ENCODE assay signal across 19 mouse cellular contexts in the genomic region with DNA sequence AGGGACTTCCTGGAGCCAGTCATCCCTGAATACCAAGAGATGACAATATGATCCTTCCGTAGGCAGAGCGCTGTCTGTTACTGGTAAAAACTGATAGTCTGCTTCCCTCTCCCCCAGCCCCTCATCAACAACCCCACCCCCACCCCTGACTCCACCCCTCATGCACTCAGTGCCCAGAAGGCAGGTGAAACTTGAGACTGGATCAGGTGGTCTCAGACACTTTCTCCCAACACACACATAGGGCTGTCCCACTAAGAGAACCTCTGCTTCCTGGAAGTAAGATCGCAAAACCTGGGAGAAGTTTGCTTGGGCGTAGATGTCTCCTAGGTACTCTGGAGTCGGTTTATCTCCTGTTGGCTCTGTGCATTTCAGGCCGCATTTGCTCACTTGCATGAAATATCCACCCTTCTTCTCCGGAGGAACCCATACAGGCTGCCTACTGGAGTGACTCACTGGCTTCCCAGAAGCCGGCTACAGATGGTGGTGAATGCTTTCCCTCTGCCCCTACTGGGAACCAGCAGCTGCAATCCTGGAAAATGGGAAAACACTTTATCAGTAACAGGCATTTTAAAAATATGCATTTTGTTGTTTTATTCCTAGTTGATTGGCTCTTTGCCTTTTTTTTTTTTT. TPM values are rescaled to one million over a fixed set of nuclear protein-coding genes. Genes with fewer than 3 reads are reported as not detected.
DNase-seq lines count a peak whose midpoint lies in the region; ATAC-seq lines count a peak whose summit lies in the region.
"Had no signal": no experiment of that assay in that cellular context is flagged by ENCODE, and none has a peak within 500 bp of the region (broad histone marks: within the 10 kb centered on the region; RNA-seq: fewer than 3 reads in every experiment).

No protein-coding gene starts in this region.

- DNase-seq in embryonic facial prominence, embryonic 11.5 days (ENCODE audit: low spot score), result peak; percentile 24
- DNase-seq in embryonic facial prominence, embryonic 10.5 days (ENCODE audit: low spot score), result no peak
- DNase-seq in limb, embryonic 11.5 days (ENCODE audit: low spot score), result no peak
- no peak for DNase-seq in limb, embryonic 10.5 days (ENCODE audit: low spot score)
- DNase-seq in ZHBTc4 (ENCODE audit: low read depth, low spot score), result peak; percentile 42
- peak; percentile 24 to 41 for DNase-seq in layer of hippocampus, postnatal 36 days
- DNase-seq in ovary, adult 18-20 months (ENCODE audit: low spot score), result no peak
- DNase-seq in gastrocnemius, adult 18-20 months (ENCODE audit: low spot score), result no peak
- DNase-seq: adrenal gland, postnatal 25 days; cerebellum, adult 2 months; heart, postnatal 36 days; thymus, postnatal 14 days had no signal

- no peaks in the 10 kb centered on the region for H3K4me1 ChIP-seq in embryonic facial prominence, embryonic 11.5 days (ENCODE audit: control insufficient read depth, insufficient read depth, low read length)
- H3K4me1 ChIP-seq in embryonic facial prominence, embryonic 10.5 days, result peaks cover 6% of the 10 kb centered on the region
- 0 out of 2 replicates have a peak, but pooled peaks cover 3% of the 10 kb centered on the region for H3K4me1 ChIP-seq in limb, embryonic 11.5 days (ENCODE audit: control insufficient read depth, insufficient read depth, low read length)
- peaks cover 6% of the 10 kb centered on the region for H3K4me1 ChIP-seq in limb, embryonic 10.5 days
- H3K4me1 ChIP-seq: heart, embryonic 12.5 days; hindbrain, embryonic 15.5 days; midbrain, embryonic 12.5 days had no signal

- no peak overlapping the region for H3K9ac ChIP-seq in embryonic facial prominence, embryonic 11.5 days (replicated peaks; ENCODE audit: low read length)
- peak overlapping the region; percentile 17; the same call in 1 of the 2 replicates for H3K9ac ChIP-seq in limb, embryonic 11.5 days (ENCODE audit: low read length)
- H3K9ac ChIP-seq: embryonic facial prominence, embryonic 13.5 days; heart, embryonic 12.5 days; hindbrain, embryonic 15.5 days; midbrain, embryonic 12.5 days had no signal

- H3K27ac ChIP-seq in embryonic facial prominence, embryonic 11.5 days (replicated peaks; ENCODE audit: low read depth, low read length), result no peak overlapping the region
- H3K27ac ChIP-seq in embryonic facial prominence, embryonic 10.5 days (replicated peaks), result no peak overlapping the region
- no peak overlapping the region for H3K27ac ChIP-seq in limb, embryonic 11.5 days (replicated peaks; ENCODE audit: low read depth, low read length)
- H3K27ac ChIP-seq in limb, embryonic 10.5 days, result no peak overlapping the region
- H3K27ac ChIP-seq: embryonic facial prominence, embryonic 13.5 days; hindbrain, embryonic 15.5 days; kidney, postnatal 0 days; left cerebral cortex, adult 2 months; midbrain, embryonic 12.5 days had no signal

- no peak for ATAC-seq in embryonic facial prominence, embryonic 11.5 days (replicated peaks; ENCODE audit: insufficient number of reproducible peaks, low FRiP score, low TSS enrichment, low read depth)
- ATAC-seq in limb, embryonic 11.5 days (ENCODE audit: insufficient number of reproducible peaks, low FRiP score, low TSS enrichment, low read depth), result no peak
- ATAC-seq: intestine, embryonic 16.5 days had no signal

- WGBS in embryonic facial prominence, embryonic 11.5 days, result 55% methylated on average over 8 of the region's 8 CpGs
- 59% methylated on average over 8 of the region's 8 CpGs for WGBS in embryonic facial prominence, embryonic 10.5 days
- 52% methylated on average over 8 of the region's 8 CpGs for WGBS in limb, embryonic 11.5 days
- WGBS in limb, embryonic 10.5 days, result 57% methylated on average over 8 of the region's 8 CpGs

- no peak overlapping the region for H3K4me2 ChIP-seq in embryonic facial prominence, embryonic 11.5 days (ENCODE audit: low read depth, low read length)
- peak overlapping the region; percentile 20; the same call in 1 of the 2 replicates for H3K4me2 ChIP-seq in limb, embryonic 11.5 days (ENCODE audit: low read depth, severe bottlenecking)
- H3K4me2 ChIP-seq: embryonic facial prominence, embryonic 13.5 days; heart, embryonic 12.5 days; hindbrain, embryonic 15.5 days; midbrain, embryonic 12.5 days had no signal

- H3K9me3 ChIP-seq in embryonic facial prominence, embryonic 11.5 days (replicated peaks; ENCODE audit: control insufficient read depth, low read length), result no peaks in the 10 kb centered on the region
- H3K9me3 ChIP-seq in embryonic facial prominence, embryonic 10.5 days, result no peaks in the 10 kb centered on the region
- no peaks in the 10 kb centered on the region for H3K9me3 ChIP-seq in limb, embryonic 11.5 days (ENCODE audit: control insufficient read depth, low read length)
- no peaks in the 10 kb centered on the region for H3K9me3 ChIP-seq in limb, embryonic 10.5 days (replicated peaks)
- H3K9me3 ChIP-seq: embryonic facial prominence, embryonic 13.5 days; heart, embryonic 12.5 days; hindbrain, embryonic 15.5 days; midbrain, embryonic 12.5 days had no signal

- H3K4me3 ChIP-seq in embryonic facial prominence, embryonic 11.5 days (ENCODE audit: low read depth, low read length), result no peak overlapping the region
- H3K4me3 ChIP-seq in embryonic facial prominence, embryonic 10.5 days, result no peak overlapping the region
- no peak overlapping the region for H3K4me3 ChIP-seq in limb, embryonic 11.5 days (ENCODE audit: low read depth, low read length)
- no peak overlapping the region for H3K4me3 ChIP-seq in limb, embryonic 10.5 days
- H3K4me3 ChIP-seq: embryonic facial prominence, embryonic 13.5 days; heart, embryonic 12.5 days; hindbrain, embryonic 15.5 days; left cerebral cortex, adult 2 months; midbrain, embryonic 12.5 days had no signal

- no peaks in the 10 kb centered on the region for H3K27me3 ChIP-seq in embryonic facial prominence, embryonic 11.5 days (ENCODE audit: control insufficient read depth, insufficient read depth, low read length)
- 0 out of 2 replicates have a peak, but pooled peaks cover 4% of the 10 kb centered on the region for H3K27me3 ChIP-seq in embryonic facial prominence, embryonic 10.5 days (replicated peaks; ENCODE audit: low read depth, poor library complexity, severe bottlenecking)
- H3K27me3 ChIP-seq in limb, embryonic 11.5 days (ENCODE audit: control insufficient read depth, insufficient read depth, low read length), result no peaks in the 10 kb centered on the region
- no peaks in the 10 kb centered on the region for H3K27me3 ChIP-seq in limb, embryonic 10.5 days (ENCODE audit: low read depth, poor library complexity, severe bottlenecking)
- H3K27me3 ChIP-seq: embryonic facial prominence, embryonic 13.5 days; heart, embryonic 12.5 days; hindbrain, embryonic 15.5 days; midbrain, embryonic 12.5 days had no signal

- H3K36me3 ChIP-seq in embryonic facial prominence, embryonic 11.5 days (replicated peaks; ENCODE audit: control insufficient read depth, insufficient read depth, low read depth, low read length), result no peaks in the 10 kb centered on the region
- H3K36me3 ChIP-seq in embryonic facial prominence, embryonic 10.5 days (replicated peaks), result no peaks in the 10 kb centered on the region
- H3K36me3 ChIP-seq in limb, embryonic 11.5 days (ENCODE audit: control insufficient read depth, insufficient read depth, low read length), result no peaks in the 10 kb centered on the region
- no peaks in the 10 kb centered on the region for H3K36me3 ChIP-seq in limb, embryonic 10.5 days
- H3K36me3 ChIP-seq: embryonic facial prominence, embryonic 13.5 days; heart, embryonic 12.5 days; hindbrain, embryonic 15.5 days; midbrain, embryonic 12.5 days had no signal

RNA-seq across cellular contexts. Expression of a gene that starts 28.6 kb away (rescaled TPM):
- polyA plus RNA-seq in embryonic facial prominence, embryonic 11.5 days (2014; fragmentation: Nextera tagmentation; extraction: Ambion mirVana), result 6.5 and 6.7 TPM in 2 replicates
- polyA plus RNA-seq in embryonic facial prominence, embryonic 10.5 days (2016; fragmentation: Nextera tagmentation; extraction: Ambion mirVana), result 2.8 and 2.9 TPM in 2 replicates
- polyA plus RNA-seq in limb, embryonic 11.5 days (2014; fragmentation: Nextera tagmentation; extraction: Ambion mirVana), result 6.5 and 7.9 TPM in 2 replicates
- polyA plus RNA-seq in limb, embryonic 10.5 days (2016; fragmentation: Nextera tagmentation; extraction: Ambion mirVana), result 2.8 and 2.9 TPM in 2 replicates
- 10 to 100 TPM; 90.7 to 91.1 TPM for total RNA-seq in layer of hippocampus, postnatal 36 days (2021)
- total RNA-seq in gastrocnemius, adult 18-20 months (2021), result 100 to 1,000 TPM in 1 of 2 experiments, 10 to 100 TPM in 1; 97.7 to 101 TPM

Comparison
In these comparisons a context has a peak if more than half of its experiments do, and no peak if none do; other contexts are left out.
1. DNase-seq: peak in embryonic facial prominence, embryonic 11.5 days (single experiment), ZHBTc4 (single experiment) and layer of hippocampus, postnatal 36 days (2 of 2); none in embryonic facial prominence, embryonic 10.5 days (single experiment), limb, embryonic 11.5 days (single experiment), limb, embryonic 10.5 days (single experiment), ovary, adult 18-20 months (single experiment) and gastrocnemius, adult 18-20 months (single experiment).